Mouse (Mus musculus): ENCODE data around the gene Ntng2.

DNA sequence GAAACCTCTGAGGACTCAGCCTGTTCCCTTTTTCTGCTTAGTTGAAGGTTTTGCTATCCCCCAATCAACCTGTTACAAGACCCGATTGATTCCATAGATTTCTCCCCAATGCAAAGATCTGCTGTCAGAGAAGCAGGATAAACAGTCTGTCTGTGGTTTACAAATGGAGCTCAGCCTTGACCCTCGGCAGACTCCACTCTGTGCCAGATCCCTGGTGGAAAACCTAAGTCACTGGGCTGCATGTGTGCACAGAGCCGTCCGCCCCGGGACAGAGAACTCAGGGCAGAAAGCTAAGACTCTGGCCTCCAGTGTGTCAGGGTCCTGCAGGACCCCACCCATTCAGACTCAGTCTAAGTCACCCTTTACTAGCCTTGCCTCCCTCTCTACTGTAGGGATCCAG, 34.8 kb upstream of the Ntng2 start:
- TF ChIP-seq GATA1 (IDR thresholded peaks at IDR 0.05; ENCODE audit: borderline replicate concordance, low read length): no peak
- no peak for TF ChIP-seq FLI1 (IDR thresholded peaks at IDR 0.05; ENCODE audit: low read length)
